Mouse (Mus musculus) frontal cortex, postnatal 36 days (tissue): ENCODE measurements at regions not wholly inside any gene's neighbourhood (a gene's known extent, or its start where the extent isn't known, plus 50 kb on each side); places are given as distances from the start of the nearest gene placed in this dataset.

Experiments
- DNase-seq, 2 experiments: peaks; one replicate each; pipeline ENCODE4 v3.0.0; 2022; ENCODE audit warnings: low spot score in 2 of 2

DNA sequence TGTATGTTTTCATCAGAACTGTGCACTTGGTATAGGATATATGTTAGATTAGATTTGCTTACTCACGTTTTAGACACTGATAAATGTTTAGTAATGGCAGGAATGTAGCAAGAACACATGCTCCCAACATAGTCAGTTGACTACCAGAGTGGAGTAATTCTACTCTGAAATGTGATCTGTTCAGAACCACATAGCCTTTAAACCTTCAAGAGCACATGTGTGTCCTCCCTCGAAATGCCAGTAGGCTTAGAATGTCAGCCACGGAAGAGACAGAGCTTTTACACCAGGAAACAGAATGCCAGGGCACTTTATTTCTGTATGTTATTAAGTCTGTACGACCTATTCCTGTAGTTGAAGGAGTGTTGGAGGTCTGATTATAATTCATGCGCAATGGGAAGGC is 51.3 kb upstream of the Cd28 start:
- DNase-seq = no peak

DNA sequence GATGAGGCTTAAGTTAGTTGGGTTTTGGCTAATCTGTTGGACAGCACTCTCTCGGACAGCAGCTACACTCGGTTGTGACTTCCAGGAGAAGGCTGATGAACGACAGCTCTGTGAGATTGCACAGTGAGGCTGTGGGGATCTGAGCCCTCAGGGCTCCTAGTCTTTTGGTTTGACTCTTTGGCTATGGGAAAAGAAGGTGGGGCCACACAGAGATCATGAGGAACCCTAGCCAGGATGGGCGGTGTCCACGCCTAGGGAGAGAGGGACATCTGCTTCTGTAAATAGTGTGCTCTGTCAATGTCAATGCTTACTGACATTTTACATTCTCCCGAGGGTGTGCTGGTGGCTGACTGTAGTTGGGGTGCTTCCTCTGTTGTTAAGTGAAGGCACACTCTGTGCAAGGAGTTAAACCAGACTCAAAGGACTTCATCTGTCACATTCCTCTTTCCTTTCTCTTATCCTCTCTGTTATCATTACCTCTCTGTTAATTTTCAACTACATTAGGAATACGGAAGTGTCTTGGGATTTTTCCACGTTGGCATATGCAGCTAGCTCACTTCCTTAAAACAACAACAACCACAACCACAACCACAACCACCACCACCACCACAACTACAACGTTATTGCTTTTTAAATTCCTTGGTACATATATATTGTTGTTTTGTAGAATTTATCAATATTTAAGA is 54.2 kb upstream of the Cd28 start:
- no peak for DNase-seq

DNA sequence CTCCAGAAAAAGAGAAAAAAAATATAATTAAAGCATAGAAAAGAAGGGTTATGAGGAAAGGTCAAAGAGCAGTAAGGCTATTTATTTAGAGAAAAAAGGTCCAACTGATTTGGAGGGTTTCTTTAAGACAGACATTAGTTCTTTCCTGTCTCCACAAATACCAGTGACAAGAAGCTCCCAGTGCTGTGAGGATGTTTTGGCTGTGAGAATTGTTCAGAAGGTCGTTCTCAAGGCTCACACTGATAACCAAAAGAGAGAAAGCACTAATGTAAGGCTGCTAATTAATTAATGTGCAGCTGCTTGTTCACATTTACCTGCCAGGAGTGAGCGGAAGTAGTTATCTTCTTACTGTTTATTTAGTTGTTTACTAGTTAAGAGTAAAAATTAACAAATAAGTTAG is 54.7 kb upstream of the Cd28 start:
- no peak for DNase-seq

DNA sequence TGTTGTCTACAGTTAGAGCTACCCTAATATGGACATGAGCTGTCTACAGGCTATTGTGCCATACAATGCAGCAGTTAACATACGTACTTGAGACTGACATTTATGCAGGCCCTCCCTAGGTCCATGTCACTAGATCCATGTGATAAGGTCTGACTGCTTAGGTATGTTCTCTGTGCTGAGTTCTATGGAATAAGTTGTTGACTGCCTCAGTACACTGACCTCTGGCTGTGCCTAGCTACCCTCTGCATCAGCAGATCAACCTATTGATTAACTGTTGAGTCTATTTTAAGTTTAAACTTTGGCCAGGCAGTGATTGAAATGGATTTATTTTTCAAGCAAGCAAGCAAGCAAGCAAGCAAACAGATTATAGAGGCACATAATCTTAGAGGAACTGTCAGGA is 57.0 kb upstream of the Cd28 start:
- DNase-seq = no peak

DNA sequence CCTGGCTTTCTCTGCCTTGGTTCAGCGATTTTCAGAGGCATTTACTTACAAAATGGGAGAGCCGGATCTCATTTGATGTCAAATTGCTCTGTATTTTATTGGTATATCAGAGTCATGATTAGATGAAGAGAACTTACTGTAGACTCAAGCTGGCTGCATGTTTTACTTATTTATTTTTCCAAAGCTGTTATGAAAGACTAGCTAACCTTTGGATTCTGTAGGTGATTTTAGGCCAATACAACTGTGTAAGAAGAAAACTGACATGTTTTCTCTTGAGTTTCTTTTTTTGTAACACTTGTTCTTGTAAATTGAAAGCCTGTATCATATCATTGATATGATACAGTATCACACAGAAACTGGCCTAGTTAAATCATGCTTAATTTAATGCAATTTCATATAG is 57.6 kb upstream of the Cd28 start:
- no peak for DNase-seq

DNA sequence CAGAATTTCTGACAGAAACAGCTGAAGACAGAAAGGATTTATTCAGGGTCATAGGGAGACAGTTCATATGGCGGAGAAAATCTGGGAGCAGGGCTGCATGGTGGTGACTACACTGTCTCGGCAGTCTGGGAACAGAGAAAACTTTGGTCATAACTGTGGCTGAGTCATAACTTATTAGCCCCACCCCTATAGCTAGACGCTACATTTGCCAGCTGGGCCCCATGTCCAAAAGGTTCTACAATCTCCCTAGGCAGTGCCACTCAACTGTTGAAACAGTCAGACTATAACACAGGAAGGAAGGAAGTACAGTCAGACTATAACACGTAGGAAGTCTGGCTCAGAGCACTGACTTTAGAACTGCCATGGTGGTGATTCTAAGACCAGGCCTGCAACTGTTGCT is 58.2 kb upstream of the Cd28 start:
- no peak for DNase-seq

DNA sequence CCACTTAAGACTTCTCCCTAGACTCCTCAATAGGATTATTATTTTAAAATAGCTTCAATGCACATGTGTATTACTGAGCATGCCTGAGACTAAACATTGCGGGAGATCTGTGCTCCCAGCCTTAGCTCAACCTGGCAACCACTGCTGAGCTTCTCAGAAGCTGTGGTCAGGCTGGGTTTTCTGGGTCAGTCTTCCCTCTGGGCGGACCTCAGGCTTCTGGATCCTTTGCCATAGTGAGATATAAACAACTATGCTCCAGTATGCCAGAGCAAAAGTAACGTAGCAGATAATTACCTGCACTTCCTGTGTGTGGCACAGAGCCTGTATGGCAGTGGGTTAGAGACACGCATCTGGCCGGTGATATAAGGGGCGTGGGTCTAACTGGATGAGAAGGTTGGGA is 59.1 kb upstream of the Cd28 start:
- no peak for DNase-seq

DNA sequence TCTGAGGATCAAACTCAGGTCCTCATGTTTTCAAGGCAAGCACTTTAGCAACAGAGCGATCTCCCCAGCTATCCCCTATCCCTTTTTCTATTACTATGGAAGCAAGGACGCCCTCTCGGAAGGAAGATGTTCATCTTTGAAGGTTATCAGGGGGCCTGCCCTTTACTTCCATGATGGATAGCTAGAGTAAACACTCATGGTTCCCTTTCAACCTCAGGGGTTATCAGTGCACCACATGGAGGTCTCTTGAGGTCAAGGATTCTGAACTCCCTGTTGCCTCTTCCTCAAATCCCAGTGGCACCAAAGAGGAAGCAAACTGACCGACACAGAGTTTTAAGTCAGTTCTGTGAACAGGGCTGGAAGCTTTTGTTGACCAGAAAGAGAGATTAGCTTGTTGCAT is 59.6 kb upstream of the Cd28 start:
- DNase-seq = no peak

DNA sequence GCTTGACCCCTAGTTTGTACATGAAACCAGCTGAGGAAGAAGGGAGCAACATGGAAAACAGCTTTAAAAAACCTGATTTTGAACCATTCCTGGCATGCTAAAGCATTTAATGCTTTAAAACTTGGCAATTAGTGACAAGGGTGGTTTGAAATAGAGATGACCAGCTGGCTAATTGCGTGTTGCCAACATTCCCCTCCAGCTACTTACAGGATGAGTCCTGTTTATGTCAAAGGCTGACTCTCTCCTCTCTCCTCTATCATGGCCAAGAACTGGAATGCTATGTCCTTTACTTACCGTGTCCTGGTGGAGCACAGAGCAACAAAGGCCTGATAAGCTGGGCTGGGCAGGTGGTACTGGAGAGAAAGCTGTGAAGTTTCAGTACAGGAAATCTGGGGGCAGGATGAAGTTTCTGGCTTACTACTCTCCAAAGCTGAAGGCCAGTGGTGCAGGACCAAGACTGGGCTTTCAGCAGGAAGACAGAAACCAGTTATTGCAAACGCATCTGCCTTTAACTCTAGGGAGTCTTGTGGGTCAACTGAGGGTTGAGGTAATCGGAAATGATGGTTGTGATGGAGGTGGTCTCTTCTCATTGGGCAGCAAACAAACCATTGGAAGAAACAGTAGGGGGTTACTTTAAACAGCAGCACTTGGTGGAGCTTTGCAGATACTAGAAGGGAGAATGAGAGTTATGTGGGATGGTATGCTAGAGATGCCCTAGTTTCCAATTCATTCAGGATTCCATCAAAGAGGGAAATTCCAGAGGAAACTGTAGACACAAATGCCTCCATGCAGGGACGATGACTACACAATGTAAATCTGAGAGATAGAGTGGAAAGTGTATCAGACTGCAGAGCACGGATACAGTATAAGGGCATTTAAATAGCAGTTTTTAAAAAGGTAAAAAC is 60.7 kb upstream of the Cd28 start:
- no peak for DNase-seq

DNA sequence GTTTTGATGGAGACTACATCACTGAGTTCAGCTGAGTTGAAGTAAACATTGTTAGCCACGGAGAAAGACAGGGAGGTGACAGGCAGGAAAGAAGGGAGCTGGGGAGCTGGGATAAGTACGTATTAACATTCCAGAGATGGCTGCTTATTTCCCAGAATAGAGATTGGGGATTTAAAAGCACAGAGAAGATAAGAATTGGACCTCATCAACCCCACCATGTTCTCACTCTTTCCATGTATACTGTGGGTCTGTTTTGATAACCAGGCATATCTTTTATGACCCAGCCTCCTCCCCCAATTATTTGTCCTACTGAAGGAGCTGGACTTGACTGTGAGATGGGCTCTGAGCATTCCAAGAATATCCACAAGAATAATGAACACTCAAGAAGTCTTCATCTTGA is 61.4 kb upstream of the Cd28 start:
- no peak for DNase-seq

DNA sequence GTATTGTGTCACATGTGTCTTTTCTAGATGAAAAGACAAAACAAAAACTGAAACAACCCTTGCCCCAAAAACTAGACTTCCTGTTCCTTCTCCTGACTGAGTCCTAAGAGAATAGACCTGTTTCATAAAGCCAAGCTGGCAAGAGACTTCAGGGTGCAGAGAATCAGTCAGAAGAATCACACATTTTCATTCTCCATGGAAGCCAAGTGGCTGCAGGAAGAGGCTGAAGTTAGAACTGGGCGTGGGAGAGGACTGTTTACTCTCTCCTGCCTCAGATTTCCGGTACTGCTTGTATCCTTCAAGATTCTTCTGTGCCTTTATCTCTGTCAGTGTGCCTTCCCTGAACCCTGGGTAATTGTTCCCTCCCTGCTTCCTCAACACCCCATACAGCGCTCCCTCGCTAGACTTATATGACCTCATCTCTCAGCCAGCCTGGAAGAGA is 64.0 kb upstream of the Cd28 start:
- peak in 1 of 2 experiments; percentile 21 for DNase-seq

DNA sequence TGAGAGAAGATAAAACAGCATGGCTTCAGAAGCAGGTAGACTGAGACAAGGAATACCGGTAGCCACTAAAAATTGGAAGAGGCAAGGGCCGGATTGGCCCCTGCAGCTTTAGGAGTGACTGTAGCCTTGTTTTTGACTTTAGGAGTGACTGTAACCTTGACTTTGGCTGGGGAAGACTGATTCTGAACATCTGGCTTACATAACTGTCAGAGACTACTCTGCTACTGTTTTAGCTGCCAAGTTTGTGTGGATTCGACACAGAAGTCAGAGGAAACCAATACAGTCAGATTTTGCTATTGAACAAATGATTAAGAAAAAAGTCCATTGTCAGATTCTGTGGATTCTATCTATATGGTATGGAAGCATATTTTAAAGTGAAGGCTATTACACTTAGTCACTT is 66.4 kb upstream of the Cd28 start:
- DNase-seq = no peak

DNA sequence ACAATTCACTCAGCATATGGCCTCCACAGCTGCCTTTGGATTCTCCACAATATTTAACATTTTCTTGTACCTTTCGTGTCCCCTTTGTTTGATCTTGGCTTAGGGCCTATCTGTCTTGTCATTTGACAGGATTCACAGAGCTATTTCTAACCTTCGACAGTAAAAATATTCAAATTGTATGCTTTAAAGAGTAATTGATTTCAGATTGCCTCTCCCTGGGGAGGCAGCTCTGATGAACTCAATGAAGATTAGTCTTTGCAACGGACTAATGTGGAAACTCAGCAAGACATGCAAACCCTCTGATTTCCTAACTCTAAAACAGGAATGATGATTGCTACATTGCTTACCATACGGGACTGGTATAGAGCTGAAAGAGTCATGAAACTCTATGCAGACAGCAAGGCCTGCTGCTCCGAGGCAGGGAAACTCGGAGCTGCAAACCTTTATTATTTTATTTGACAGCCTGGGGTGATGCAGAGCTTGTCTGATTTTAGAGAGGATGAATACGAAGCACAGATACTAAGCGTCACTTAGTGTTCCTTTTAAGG is 67.2 kb upstream of the Cd28 start:
- no peak for DNase-seq

DNA sequence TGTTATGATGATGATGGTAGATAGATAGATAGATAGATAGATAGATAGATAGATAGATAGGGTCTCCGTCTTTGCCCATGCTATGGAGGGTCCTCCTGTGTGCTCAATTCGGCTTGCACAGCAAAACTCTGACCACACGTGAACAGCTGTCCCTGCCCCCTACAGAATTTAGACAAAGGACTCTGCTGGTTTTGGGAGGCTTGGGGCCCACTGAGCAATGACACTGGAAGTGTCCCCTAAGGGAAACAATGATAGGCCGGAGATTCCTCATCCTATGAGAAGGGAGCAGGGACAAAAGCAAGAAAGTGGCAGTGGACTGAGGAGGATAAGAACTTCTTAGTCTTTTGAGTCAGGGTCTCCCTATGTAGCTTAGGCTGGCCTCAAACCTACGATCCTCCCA is 69.8 kb upstream of the Cd28 start:
- DNase-seq = no peak

DNA sequence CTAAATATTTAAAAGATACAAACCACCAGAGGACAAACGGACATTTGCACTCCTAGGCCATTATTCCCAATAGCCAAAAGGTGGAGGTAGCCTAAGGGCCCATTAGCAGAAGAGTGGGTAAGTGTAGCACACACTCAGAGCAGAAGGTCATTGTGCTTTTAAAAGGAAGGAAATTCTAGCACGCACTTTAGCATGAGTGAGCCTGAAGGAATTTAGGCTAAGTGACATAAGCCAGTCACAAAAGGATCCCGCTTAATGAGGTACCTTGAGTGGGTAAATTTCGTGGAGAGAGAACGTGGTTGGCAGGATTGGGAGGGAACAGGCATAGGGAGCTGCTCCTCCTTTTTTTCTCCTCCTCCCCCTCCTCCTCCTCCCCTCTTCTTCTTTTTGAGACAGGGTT is 70.4 kb upstream of the Cd28 start:
- no peak for DNase-seq

DNA sequence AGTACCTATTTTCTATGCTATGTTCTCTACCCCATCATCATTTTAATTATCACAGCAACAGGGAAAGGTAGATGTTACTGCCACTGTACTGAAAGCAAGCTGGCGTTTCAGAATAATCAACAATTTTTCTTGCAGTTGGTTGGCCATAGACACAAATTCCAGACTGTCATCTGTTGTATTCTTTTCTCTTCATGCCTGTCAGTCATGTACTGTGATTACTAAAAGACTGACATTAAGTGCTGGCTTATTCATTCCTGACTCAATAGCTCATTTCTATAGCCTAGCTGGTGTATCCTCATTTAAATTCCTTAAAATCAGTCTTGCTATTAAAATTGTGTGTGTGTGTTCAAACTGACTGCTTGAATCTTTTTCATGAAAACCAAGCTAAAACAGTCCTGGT is 71.4 kb upstream of the Cd28 start:
- DNase-seq = no peak

DNA sequence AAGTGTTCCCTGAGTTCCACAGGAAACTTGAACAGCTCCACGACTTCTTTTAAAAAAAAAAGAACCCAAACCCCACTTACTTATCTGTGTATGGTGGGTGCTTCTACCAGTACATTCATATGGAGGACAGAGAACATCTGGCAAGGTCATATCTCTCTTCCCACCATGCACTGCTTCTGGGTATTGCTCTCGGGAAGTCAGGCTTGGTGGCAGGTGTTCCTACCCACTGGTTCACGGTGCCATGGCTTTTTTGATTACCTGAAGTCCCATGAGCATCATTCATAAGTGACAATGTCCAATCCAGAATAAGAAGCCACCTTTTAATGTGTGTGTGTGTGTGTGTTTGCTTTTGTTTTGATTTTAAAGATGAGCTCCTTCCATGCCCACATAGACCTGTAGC is 73.8 kb upstream of the Cd28 start:
- DNase-seq = no peak

DNA sequence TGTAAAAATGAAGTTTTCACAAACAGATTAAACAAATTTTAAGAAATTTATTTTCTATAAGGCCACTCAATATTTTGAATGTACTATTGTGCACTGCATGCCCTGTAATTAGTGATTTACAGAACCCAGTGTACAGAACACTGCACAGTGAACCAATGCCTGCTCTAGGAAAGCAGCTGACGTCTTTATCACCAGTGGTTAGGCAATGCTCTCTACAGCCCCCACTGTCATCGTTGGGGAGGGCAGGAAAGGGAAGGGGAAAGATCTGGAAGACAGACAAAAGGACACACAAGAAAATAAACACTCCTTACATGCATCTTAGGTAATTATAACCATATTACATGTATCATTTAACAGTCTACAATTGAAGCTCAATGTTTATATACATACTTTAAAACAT is 74.4 kb upstream of the Cd28 start:
- no peak for DNase-seq

DNA sequence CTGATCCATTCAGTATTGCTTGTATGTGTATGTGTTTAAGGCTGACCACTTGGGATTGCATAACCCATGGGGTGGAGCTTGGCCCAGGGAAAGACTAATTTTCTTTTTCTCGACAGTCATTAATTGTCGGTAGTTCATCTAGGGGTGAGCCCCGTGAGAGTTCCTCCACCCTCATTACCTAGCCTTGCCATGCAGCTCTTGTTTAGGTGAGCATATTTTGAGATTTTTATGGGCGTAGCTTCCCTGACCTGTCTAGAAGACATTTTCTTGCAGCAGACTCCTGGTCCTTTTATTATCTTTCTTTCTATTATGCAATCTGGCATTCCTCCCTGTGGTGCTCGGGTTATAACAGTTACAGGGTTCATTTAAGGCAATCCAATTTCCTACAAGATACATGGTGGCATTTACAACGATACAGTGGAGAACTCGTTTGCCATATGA is 74.4 kb upstream of the Raph1 start:
- DNase-seq = no peak

DNA sequence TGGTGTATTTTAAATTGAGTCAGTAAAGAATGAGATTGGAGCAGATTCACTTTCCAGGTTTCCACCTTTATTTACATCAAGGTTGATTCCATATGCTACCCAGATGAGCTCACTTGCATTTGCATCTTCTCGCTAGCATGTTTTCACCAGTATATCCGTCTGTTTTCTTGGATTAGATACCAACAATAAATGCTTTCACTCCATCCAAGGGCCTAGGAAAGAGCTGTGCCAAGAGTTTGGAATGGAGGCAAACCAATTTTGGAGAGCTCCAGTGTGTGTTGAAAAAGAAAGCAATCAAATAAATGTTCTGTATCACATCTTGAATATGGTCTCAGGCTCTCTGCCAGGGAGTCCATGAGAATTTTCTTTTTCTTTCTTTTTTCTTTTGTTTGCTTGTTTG is 72.6 kb upstream of the Raph1 start:
- no peak for DNase-seq

DNA sequence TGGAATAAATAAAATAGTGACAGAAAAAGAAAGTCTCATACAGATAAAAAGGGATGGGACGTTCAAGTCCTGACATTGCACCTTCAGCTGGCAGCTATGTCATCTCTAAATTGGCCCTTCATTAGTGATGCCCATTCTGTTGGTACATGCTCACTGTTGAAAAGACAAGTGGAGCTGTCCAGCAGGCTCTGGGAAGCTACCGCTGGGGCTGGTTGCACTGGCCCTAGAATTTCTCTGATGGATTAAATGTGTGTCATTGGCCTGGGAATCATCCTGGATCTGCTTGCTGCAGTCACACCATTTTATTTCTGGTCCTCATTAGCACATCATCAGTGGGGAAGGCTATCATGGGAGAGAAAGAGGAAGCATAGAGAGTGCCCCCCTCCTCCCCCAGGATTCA is 72.2 kb upstream of the Raph1 start:
- no peak for DNase-seq

DNA sequence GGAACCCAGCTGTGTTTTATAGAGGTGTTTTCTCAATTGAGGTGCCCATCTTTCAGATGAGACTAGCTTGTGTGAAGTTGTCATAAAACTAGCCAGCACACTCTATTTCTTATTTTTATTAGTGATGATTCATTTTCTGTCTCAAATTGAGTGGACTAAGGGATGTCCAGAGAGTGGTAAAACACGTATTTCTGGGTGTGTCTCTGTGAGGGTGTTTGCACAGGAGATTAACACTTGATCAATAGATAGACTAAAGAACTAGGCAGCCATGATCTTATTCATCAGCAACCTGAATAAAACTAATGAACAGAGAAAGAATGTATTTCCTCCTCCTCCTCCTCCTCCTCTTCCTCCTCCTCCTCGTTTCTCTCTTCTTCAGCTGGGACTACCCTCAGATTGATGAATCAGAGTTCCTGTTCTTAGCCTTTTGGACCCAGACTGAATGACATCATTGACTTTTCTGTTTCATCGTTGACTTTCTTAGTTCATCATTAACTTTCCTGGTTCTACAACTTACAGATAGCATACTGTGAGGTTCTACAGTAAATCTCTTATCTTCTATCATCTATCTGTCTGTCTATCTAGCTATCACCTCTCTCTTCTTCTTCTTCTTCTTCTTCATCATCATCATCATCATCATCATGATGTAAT is 70.0 kb upstream of the Raph1 start:
- no peak for DNase-seq
